Mouse (Mus musculus) heart, postnatal 0 days (tissue): Measurements from ENCODE around the gene Tsnaxip1. TPM values are rescaled to one million over a fixed set of nuclear protein-coding genes. Genes with fewer than 3 reads are reported as not detected.

Experiments
- ATAC-seq: fragments of 200-750 bp; cut with Nextera tagmentation; 2 replicates; pipeline ENCODE4 v1.8.0; 2017; ENCODE audit warnings: low read depth, moderate number of reproducible peaks, moderate library complexity; ENCODE audit not compliant: insufficient read depth
- DNase-seq: peaks from one replicate; pipeline ENCODE4 v3.0.0-alpha.2; 2016; ENCODE audit warnings: low spot score
- H3K27ac ChIP-seq: fragments of 300-500 bp; sonication (generic); 2 replicates; pipeline ENCODE4 v1.5.1; 2014; ENCODE audit warnings: low read depth, mild to moderate bottlenecking
- H3K27me3 ChIP-seq: fragments of 300-500 bp; sonication (generic); 2 replicates; pipeline ENCODE4 v1.6.1; 2014; ENCODE audit warnings: low read length, mixed read lengths; ENCODE audit not compliant: control insufficient read depth, insufficient read depth
- H3K36me3 ChIP-seq: fragments of 300-500 bp; sonication (generic); replicated peaks from 2 replicates; pipeline ENCODE4 v1.6.1; 2014; ENCODE audit warnings: low read length, mixed read lengths; ENCODE audit not compliant: control insufficient read depth, insufficient read depth
- H3K4me1 ChIP-seq: fragments of 300-500 bp; sonication (generic); 2 replicates; pipeline ENCODE4 v1.6.1; 2014; ENCODE audit warnings: antibody characterized with exemption; ENCODE audit not compliant: control insufficient read depth, insufficient read depth
- H3K4me2 ChIP-seq: fragments of 300-500 bp; sonication (generic); 2 replicates; pipeline ENCODE4 v1.6.1; 2014; ENCODE audit warnings: low read depth, mild to moderate bottlenecking, low read length, moderate library complexity
- H3K4me3 ChIP-seq: fragments of 300-500 bp; sonication (generic); 2 replicates; pipeline ENCODE4 v1.5.1; 2014; ENCODE audit warnings: low read depth, low read length
- H3K9ac ChIP-seq: fragments of 300-500 bp; sonication (generic); replicated peaks from 2 replicates; pipeline ENCODE4 v1.6.1; 2014; ENCODE audit warnings: low read depth, low read length, mixed read lengths
- H3K9me3 ChIP-seq: fragments of 300-500 bp; sonication (generic); replicated peaks from 2 replicates; pipeline ENCODE4 v1.6.1; 2016; ENCODE audit warnings: low read length; ENCODE audit not compliant: control insufficient read depth
- CTCF ChIP-seq: IDR thresholded peaks from 2 replicates; pipeline ENCODE4 v1.5.1; 2016; ENCODE audit warnings: antibody characterized with exemption, control low read depth, low read depth
- EP300 ChIP-seq: IDR thresholded peaks from 2 replicates; pipeline ENCODE4 v1.6.1; 2016; ENCODE audit warnings: antibody characterized with exemption, low read depth
- WGBS: fragments of 180-500 bp; shearing (Covaris S2); extraction: QIAGEN DNeasy Blood & Tissue Kit; methylation state at CpG from one replicate; pipeline ENCODE4 v1.1.7; 2014; 5-methylcytosine and 5-hydroxymethylcytosine counted together
- polyA plus RNA-seq: library from polyadenylated mRNA; unstranded; fragments of >200 nt; fragmentation: Nextera tagmentation; extraction: Ambion mirVana; gene quantifications from 2 replicates; pipeline ENCODE4 v1.2.1, GENCODE M21; 2015
- total RNA-seq: library from RNA; depleted of rRNA; stranded (reverse); fragments of >200 nt; gene quantifications from 2 replicates; pipeline ENCODE4 v1.2.3, GENCODE M21; 2014; ENCODE audit warnings: low replicate concordance

Tsnaxip1 gene
- total and polyA plus RNA-seq, 2 experiments from 2014 or later = not detected

DNA sequence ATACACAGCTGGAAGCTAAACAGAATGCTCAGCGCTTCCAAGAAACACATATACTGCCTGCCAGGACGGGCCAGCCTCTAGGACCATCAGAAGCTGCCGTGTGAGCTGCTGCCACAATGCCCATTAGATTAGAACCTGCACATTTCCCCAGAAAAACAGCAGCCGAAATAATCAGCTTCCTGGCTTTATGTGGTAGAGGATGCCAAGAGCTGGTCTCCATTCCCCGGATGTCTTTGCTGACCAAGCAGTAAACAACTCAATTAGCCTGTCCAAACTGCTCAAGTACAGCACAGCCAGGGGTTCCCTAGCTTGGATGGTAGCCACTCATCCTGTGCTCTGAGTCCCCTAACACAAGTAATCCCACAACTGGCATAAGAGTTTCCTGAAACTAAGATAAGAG, 19.8 kb upstream of the Tsnaxip1 start:
- H3K27me3 ChIP-seq = no peaks in the 10 kb centered on the region
- 74% methylated on average over 5 of the region's 5 CpGs for WGBS
- no peak overlapping the region; the same call in 1 of the 2 replicates for H3K27ac ChIP-seq
- ATAC-seq (no peak; the same call in 1 of the 2 replicates), DNase-seq (no peak)
- H3K9me3 ChIP-seq = no peaks in the 10 kb centered on the region
- H3K4me1 ChIP-seq = peaks cover 16% of the 10 kb centered on the region; the same call in 1 of the 2 replicates
- no peak overlapping the region for H3K4me2 ChIP-seq
- H3K36me3 ChIP-seq = peaks cover 7% of the 10 kb centered on the region; the same call in 1 of the 2 replicates
- TF ChIP-seq EP300 = no peak
- no peak for TF ChIP-seq CTCF
- no peak overlapping the region for H3K9ac ChIP-seq
- H3K4me3 ChIP-seq = no peak overlapping the region

DNA sequence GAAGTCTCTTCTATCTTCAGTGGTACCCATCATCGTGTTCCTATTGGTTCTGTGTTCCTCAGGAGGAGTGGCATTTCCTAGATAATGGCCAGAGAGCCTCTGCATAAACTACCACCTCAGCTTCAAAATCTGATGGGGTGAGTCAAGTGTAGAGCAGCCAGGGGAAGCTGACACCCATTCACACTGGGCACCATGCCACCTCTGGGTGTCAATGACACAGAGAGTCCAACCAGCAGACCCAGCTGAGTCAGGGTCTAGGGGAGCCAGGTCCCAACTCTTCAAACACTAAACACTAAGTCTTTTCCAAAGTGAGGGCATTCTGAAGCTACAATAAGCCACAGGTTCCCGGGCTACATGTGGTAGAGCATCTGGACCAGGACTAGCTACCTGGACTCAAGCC, 19.1 kb upstream of the Tsnaxip1 start:
- H3K36me3 ChIP-seq = peaks cover 10% of the 10 kb centered on the region; the same call in 1 of the 2 replicates

DNA sequence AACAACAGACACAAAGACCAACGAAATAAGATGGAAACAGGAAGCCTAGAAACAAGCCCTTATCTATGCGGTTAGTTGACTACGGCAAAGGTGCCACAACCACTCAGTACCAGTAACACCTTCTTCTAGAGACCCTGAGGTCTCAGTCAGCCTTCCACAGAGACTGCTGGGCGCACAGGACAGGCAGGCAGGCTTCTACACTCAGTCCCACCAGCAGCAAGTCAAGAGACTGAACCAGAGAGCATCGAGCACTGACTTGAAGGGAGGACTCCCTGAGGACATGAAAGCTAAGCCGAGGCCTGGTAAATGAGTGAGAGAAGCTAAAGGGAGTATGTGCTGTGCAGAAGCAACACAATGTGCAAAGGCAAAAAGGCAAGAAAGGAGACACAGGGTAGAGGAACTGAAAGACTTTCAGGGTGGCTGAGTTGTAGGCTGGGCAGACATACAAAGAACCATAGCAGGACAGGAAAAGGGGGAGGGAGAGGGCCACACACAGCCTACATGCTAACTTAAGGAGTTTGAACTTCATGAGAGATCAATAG, 17.2 kb upstream of the Tsnaxip1 start:
- no peak for TF ChIP-seq CTCF
- TF ChIP-seq EP300 = no peak
- Histone ChIP-seq H3K36me3 (peaks cover 5% of the 10 kb centered on the region; the same call in 1 of the 2 replicates), H3K4me2 (no peak overlapping the region), H3K9me3 (no peaks in the 10 kb centered on the region), H3K4me1 (peaks cover 16% of the 10 kb centered on the region; the same call in 1 of the 2 replicates), H3K27me3 (no peaks in the 10 kb centered on the region), H3K27ac (no peak overlapping the region), H3K9ac (no peak overlapping the region), H3K4me3 (no peak overlapping the region)
- DNase-seq (no peak), ATAC-seq (no peak)
- 80% methylated on average over 6 of the region's 6 CpGs for WGBS

More for the DNA sequence above, 19.1 kb upstream of the Tsnaxip1 start:
- H3K4me2 ChIP-seq = no peak overlapping the region
- H3K4me1 ChIP-seq = peaks cover 16% of the 10 kb centered on the region; the same call in 1 of the 2 replicates
- H3K9ac ChIP-seq = no peak overlapping the region
- no peak for DNase-seq
- H3K27ac ChIP-seq = no peak overlapping the region
- WGBS = 77% methylated on average over 2 of the region's 2 CpGs
- TF ChIP-seq EP300 (no peak), CTCF (no peak)
- H3K4me3 ChIP-seq = no peak overlapping the region
- H3K27me3 ChIP-seq = no peaks in the 10 kb centered on the region
- H3K9me3 ChIP-seq = no peaks in the 10 kb centered on the region
- no peak for ATAC-seq

DNA sequence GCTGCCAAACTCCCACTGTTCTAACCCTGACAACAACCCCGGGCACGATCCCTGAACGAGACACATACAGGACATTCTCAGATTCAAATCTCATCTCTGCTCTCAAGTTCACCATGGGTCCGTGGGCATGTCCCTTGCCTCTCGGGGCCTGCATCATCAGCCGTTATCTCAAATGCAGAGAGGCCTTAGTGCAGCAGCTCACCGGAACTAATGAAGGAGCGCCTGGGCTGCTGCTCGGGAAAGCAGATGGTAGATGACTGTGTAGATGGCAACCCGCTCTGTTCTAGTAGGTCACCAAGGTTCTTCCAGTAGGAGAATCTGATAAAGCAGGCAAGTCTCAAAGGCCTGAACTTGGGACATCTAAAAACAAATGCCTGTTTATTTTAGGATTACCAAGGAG, 16.5 kb upstream of the Tsnaxip1 start:
- Histone ChIP-seq H3K36me3 (peaks cover 4% of the 10 kb centered on the region; the same call in 1 of the 2 replicates), H3K9me3 (no peaks in the 10 kb centered on the region), H3K4me3 (no peak overlapping the region), H3K4me2 (no peak overlapping the region), H3K27ac (no peak overlapping the region), H3K4me1 (peaks cover 16% of the 10 kb centered on the region; the same call in 1 of the 2 replicates), H3K9ac (no peak overlapping the region), H3K27me3 (no peaks in the 10 kb centered on the region)
- ATAC-seq (no peak), DNase-seq (no peak)
- WGBS = 67% methylated on average over 10 of the region's 10 CpGs
- TF ChIP-seq EP300 (no peak), CTCF (no peak)

DNA sequence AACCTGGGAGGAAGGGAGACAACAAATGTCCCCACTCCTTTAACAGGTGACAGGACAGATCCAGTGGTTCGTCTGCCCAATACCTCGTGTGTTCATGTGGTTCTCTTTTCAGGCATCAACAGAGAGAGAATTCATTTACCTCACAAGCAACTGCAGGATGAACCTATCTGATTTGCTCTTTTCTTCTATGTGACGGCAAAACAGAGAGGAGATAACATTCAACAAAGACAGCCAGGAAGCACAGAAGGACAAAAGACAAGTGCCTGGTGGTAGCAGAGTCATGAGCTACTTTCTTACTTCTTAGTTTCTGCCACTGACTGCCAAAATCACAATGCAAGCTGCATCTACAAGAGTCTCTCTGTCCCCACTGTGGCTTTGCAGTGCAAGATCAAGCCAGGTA, 16.0 kb upstream of the Tsnaxip1 start:
- no peaks in the 10 kb centered on the region for H3K27me3 ChIP-seq
- H3K4me1 ChIP-seq = peaks cover 16% of the 10 kb centered on the region; the same call in 1 of the 2 replicates
- ATAC-seq (no peak), DNase-seq (no peak)
- peaks cover 4% of the 10 kb centered on the region; the same call in 1 of the 2 replicates for H3K36me3 ChIP-seq
- TF ChIP-seq EP300 = no peak
- no peak for TF ChIP-seq CTCF
- no peak overlapping the region for H3K4me2 ChIP-seq
- 53% methylated on average over 3 of the region's 3 CpGs for WGBS
- H3K27ac ChIP-seq = no peak overlapping the region
- no peak overlapping the region for H3K4me3 ChIP-seq
- no peak overlapping the region for H3K9ac ChIP-seq
- no peaks in the 10 kb centered on the region for H3K9me3 ChIP-seq

DNA sequence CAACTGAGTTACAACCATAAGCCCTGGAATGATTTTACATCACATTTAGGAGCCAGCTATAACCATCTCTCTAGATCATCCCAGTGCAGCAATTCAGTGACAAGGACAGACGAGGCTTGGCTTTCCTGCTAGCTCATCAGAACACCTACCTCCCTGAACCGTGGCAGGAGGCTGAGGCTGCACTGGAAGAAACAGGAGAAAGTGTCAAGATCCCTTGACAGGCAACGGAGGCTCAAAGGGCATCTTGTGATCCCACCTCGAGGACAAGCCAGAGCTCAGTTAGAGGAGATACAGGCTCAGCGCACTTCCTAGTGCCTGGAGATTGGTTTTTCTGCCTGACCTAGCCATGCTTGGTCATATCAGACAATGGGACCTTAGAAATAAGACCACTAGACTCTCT, 15.0 kb upstream of the Tsnaxip1 start:
- peaks cover 13% of the 10 kb centered on the region; the same call in 1 of the 2 replicates for H3K4me1 ChIP-seq
- H3K9me3 ChIP-seq = no peaks in the 10 kb centered on the region
- no peak overlapping the region for H3K27ac ChIP-seq
- H3K4me3 ChIP-seq = no peak overlapping the region
- H3K27me3 ChIP-seq = no peaks in the 10 kb centered on the region
- no peak overlapping the region for H3K4me2 ChIP-seq
- H3K36me3 ChIP-seq = peaks cover 4% of the 10 kb centered on the region; the same call in 1 of the 2 replicates
- 73% methylated on average over 5 of the region's 5 CpGs for WGBS
- no peak overlapping the region for H3K9ac ChIP-seq
- DNase-seq (no peak), ATAC-seq (no peak)
- TF ChIP-seq CTCF (no peak), EP300 (no peak)
